Mouse (Mus musculus): ENCODE results near the gene Clcf1.
"Not testable (repeated sequence)": the region's sequence is repeated elsewhere in the genome, so short reads cannot be mapped to it uniquely, and the experiment has no call there.

Clcf1 gene

GRCm38 (mm10) chr19:4242416-4242815 is 28.4 kb downstream of the Clcf1 start:
- intact Hi-C loops (cut with DNase I): loop anchor here (5.0 kb wide), 1 partner anchor 35 kb away; no protein-coding TSS in a partner anchor

- intact Hi-C loops (cut with DNase I): loop anchor here (5.0 kb wide), 1 partner anchor 37 kb away; no protein-coding TSS in a partner anchor
These were observed 30.7 kb downstream of the Clcf1 start for GRCm38 (mm10) chr19:4244775-4245174.

- intact Hi-C loops (cut with DNase I): no loop called here
These were observed 33.0 kb downstream of the Clcf1 start for GRCm38 (mm10) chr19:4247010-4247409.

GRCm38 (mm10) chr19:4248683-4249082 is 34.6 kb downstream of the Clcf1 start:
- intact Hi-C loops (cut with DNase I): not testable (repeated sequence)

- intact Hi-C loops (cut with DNase I): no loop called here
These were observed 40.2 kb downstream of the Clcf1 start for GRCm38 (mm10) chr19:4254230-4254629.

- intact Hi-C loops (cut with DNase I): loop anchor here (1.0 to 5.0 kb wide), 2 partner anchors 55 to 162 kb away; no protein-coding TSS in a partner anchor
These were observed 41.6 kb downstream of the Clcf1 start for GRCm38 (mm10) chr19:4255583-4256162.

GRCm38 (mm10) chr19:4257216-4257896 is 43.3 kb downstream of the Clcf1 start:
- intact Hi-C loops (cut with DNase I): loop anchor here (5.0 kb wide), 1 partner anchor 160 kb away; no protein-coding TSS in a partner anchor

GRCm38 (mm10) chr19:4257897-4258252 is 43.8 kb downstream of the Clcf1 start:
- intact Hi-C loops (cut with DNase I): loop anchor here (5.0 kb wide), 1 partner anchor 159 kb away; no protein-coding TSS in a partner anchor

- intact Hi-C loops (cut with DNase I): no loop called here
These were observed 47.1 kb downstream of the Clcf1 start for GRCm38 (mm10) chr19:4261038-4261698.

- intact Hi-C loops (cut with DNase I): no loop called here
These were observed 48.7 kb downstream of the Clcf1 start for GRCm38 (mm10) chr19:4262756-4263155.

GRCm38 (mm10) chr19:4263702-4264101 is 49.7 kb downstream of the Clcf1 start:
- intact Hi-C loops (cut with DNase I): no loop called here

GRCm38 (mm10) chr19:4264171-4264780 is 50.2 kb downstream of the Clcf1 start:
- intact Hi-C loops (cut with DNase I): no loop called here

- intact Hi-C loops (cut with DNase I): no loop called here
These were observed 51.9 kb downstream of the Clcf1 start for GRCm38 (mm10) chr19:4265956-4266355.

- intact Hi-C loops (cut with DNase I): no loop called here
These were observed 54.7 kb downstream of the Clcf1 start, which contains the start of gene Ssh3 for GRCm38 (mm10) chr19:4268566-4269361. TSS of gene Ssh3 (minus strand) at chr19:4269180.

- intact Hi-C loops (cut with DNase I): no loop called here
These were observed 56.1 kb downstream of the Clcf1 start for GRCm38 (mm10) chr19:4270187-4270586.

GRCm38 (mm10) chr19:4270972-4271371 is 56.9 kb downstream of the Clcf1 start:
- intact Hi-C loops (cut with DNase I): no loop called here

Small RNA genes lying within 50 kb of the gene (microRNA-seq; reads per million reads assigned to microRNA genes)
- 0 reads per million in 2 experiments for gene Gm26115
- 0.99 to 1.3 reads per million in 2 experiments for gene Mir6985
